Mouse (Mus musculus): ENCODE data around the gene Sap30bp.

GRCm38 (mm10) chr11:116008411-116008810, 75.3 kb downstream of the Sap30bp start:
- TF ChIP-seq POLR2A (IDR thresholded peaks at IDR 0.05; ENCODE audit: borderline replicate concordance, low read depth, low read length) (no peak), CTCF (IDR thresholded peaks at IDR 0.05; ENCODE audit: low read depth, low read length) (no peak)
